Mouse (Mus musculus): ENCODE data around the gene Clcf1. TPM values are rescaled to one million over a fixed set of nuclear protein-coding genes. Genes with fewer than 3 reads are reported as not detected.

The Clcf1 gene
- total RNA-seq (2023): 107 TPM

GRCm38 (mm10) chr19:4214071-4214770 is at the start of gene Clcf1, which contains the start of gene AC109138.7:
Gene Clcf1 (plus strand): TSS chr19:4214238.
Gene AC109138.7 (plus strand): TSS chr19:4214357.

GRCm38 (mm10) chr19:4175368-4175947 is 38.6 kb upstream of the Clcf1 start, which contains the start of gene Carns1:
Gene Carns1 (minus strand): TSS chr19:4175479.

GRCm38 (mm10) chr19:4190831-4191334 is 23.2 kb upstream of the Clcf1 start, which contains the start of gene Tbc1d10c:
Gene Tbc1d10c (minus strand): TSS chr19:4191284.

GRCm38 (mm10) chr19:4191528-4192250 is 22.3 kb upstream of the Clcf1 start, which contains the start of gene Ppp1ca:
Gene Ppp1ca (plus strand): TSS chr19:4192065.

GRCm38 (mm10) chr19:4201291-4201909 is 12.6 kb upstream of the Clcf1 start, which contains the start of gene Rad9a:
Gene Rad9a (minus strand): TSS chr19:4201662.

GRCm38 (mm10) chr19:4231253-4232185 is 17.5 kb downstream of the Clcf1 start, which contains the start of gene Pold4:
Gene Pold4 (plus strand): TSS chr19:4231899.

GRCm38 (mm10) chr19:4268566-4269361 is 54.7 kb downstream of the Clcf1 start, which contains the start of gene Ssh3:
Gene Ssh3 (minus strand): TSS chr19:4269180.

Other genes with a start within 250 kb of the Clcf1 start
- gene Aldh3b2, start 241.9 kb upstream of the Clcf1 start, total RNA-seq (2023): not detected
- gene Acy3, start 227.7 kb upstream of the Clcf1 start, total RNA-seq (2023): not detected
- gene Tbx10, start 221.5 kb upstream of the Clcf1 start, total RNA-seq (2023): not detected
- gene Nudt8, start 213.7 kb upstream of the Clcf1 start, total RNA-seq (2023): 7.4 TPM
- gene Gm49405, start 213.6 kb upstream of the Clcf1 start, total RNA-seq (2023): 2.3 TPM
- 2.9 TPM for gene Doc2g, start 210.9 kb upstream of the Clcf1 start, total RNA-seq (2023)
- gene Ndufv1, start 201.4 kb upstream of the Clcf1 start, total RNA-seq (2023): 84.9 TPM
- gene Gstp1, start 176.3 kb upstream of the Clcf1 start, total RNA-seq (2023): 182 TPM
- 20.7 TPM for gene Gstp2, start 168.2 kb upstream of the Clcf1 start, total RNA-seq (2023)
- gene Gstp3, start 154.7 kb upstream of the Clcf1 start, total RNA-seq (2023): 39.0 TPM
- not detected for gene Cabp2, start 132.7 kb upstream of the Clcf1 start, total RNA-seq (2023)
- 152 TPM for gene Cdk2ap2, start 117.1 kb upstream of the Clcf1 start, total RNA-seq (2023)
- gene Pitpnm1, start 114.2 kb upstream of the Clcf1 start, total RNA-seq (2023): 266 TPM
- gene Aip, start 88.4 kb upstream of the Clcf1 start, total RNA-seq (2023): 149 TPM
- gene Gpr152, start 74.5 kb upstream of the Clcf1 start, total RNA-seq (2023): 0.26 TPM
- gene Cabp4, start 70.2 kb upstream of the Clcf1 start, total RNA-seq (2023): 0.18 TPM
- gene Coro1b, start 65.6 kb upstream of the Clcf1 start, total RNA-seq (2023): 121 TPM
- gene Ptprcap, start 60.6 kb upstream of the Clcf1 start, total RNA-seq (2023): 209 TPM
- 41.0 TPM for gene Rps6kb2, start 50.9 kb upstream of the Clcf1 start, total RNA-seq (2023)
- gene Carns1, start 38.8 kb upstream of the Clcf1 start, total RNA-seq (2023): 75.2 TPM
- gene Tbc1d10c, start 23.0 kb upstream of the Clcf1 start, total RNA-seq (2023): 228 TPM
- gene Ppp1ca, start 22.2 kb upstream of the Clcf1 start, total RNA-seq (2023): 315 TPM
- gene Rad9a, start 12.6 kb upstream of the Clcf1 start, total RNA-seq (2023): 28.3 TPM
- not detected for gene AC109138.7, start 119 bp downstream of the Clcf1 start, total RNA-seq (2023)
- 56.2 TPM for gene Pold4, start 17.7 kb downstream of the Clcf1 start, total RNA-seq (2023)
- gene Ssh3, start 54.9 kb downstream of the Clcf1 start, total RNA-seq (2023): 12.9 TPM
- 14.4 TPM for gene Ankrd13d, start 68.9 kb downstream of the Clcf1 start, total RNA-seq (2023)
- 343 TPM for gene Grk2, start 92.0 kb downstream of the Clcf1 start, total RNA-seq (2023)
- gene Kdm2a, start 184.0 kb downstream of the Clcf1 start, total RNA-seq (2023): 132 TPM
- 1.1 TPM for gene Rhod, start 225.2 kb downstream of the Clcf1 start, total RNA-seq (2023)

Measured in CD4-positive naive resting alpha-beta T cell, adult 76 days (primary cell).